Mouse (Mus musculus): ENCODE results near the gene Endou. TPM values are rescaled to one million over a fixed set of nuclear protein-coding genes. Genes with fewer than 3 reads are reported as not detected.

Endou gene
- total RNA-seq, 2 experiments from 2014 or later = 0.30 to 1.2 TPM

DNA sequence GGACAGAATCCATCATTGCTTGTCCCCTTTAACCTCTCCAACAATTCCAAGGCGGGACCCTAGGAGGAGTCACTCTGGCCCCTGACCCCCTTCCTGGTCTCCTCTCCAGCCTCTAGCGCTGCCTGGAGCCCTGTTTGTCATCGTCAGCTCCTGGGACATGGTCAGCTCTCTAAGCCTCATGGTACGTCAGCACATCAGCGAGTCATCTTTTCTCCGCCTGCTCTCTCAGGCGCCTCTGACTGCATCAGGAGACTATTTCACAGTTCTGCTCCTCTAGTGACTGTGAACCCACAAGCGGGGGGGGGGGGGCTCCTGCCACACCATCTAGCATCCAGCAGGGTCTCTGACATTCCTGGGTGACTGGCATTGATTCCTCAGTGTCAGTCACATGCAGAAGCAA, 24.2 kb upstream of the Endou start:
- DNase-seq (ENCODE audit: low spot score in 2 of 2) = no peak

- no peak for DNase-seq (ENCODE audit: low spot score in 2 of 2)
Observed at GRCm38 (mm10) chr15:97754476-97754875, 23.3 kb upstream of the Endou start.

DNA sequence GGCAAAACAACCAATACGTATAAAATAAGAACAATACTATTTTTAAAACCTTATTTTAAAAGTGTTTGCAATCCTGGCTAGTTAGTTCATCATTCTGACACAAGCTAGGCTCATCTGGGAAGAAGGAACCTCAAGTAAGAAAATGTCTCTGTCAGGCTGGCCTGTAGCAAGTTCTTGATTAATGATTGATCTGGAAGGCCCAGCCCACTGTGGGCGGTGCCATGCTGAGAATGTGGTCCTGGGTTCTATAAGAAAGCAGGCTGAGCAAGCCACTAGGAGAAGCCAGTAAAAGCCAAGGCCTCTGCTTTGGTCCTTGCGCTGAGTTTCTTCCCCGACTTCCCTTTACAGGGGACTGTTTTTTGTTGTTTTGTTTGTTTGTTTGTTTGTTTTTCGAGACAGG, 21.4 kb upstream of the Endou start:
- no peak for DNase-seq (ENCODE audit: low spot score in 2 of 2)

GRCm38 (mm10) chr15:97751676-97752075, 20.5 kb upstream of the Endou start:
- DNase-seq (ENCODE audit: low spot score in 2 of 2) = no peak

DNA sequence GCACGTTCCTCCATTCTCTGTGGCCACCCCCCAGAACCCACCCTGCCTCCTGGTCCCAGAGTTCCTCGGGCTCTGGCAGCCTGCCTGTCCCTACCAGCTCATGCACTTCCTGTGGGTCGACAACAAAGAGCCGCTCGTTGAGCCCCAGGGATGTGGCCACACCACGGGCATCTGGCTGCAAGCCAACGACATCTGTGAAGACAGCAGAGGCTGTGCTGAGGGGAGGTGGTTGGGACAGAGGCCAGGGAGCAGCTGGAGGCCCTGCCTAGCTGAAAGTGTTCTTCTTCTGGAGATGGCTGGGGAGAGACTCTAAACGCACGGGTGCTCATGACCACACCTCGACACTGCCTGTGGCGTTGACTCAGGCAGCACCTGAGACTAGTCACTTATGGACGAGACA, 19.6 kb upstream of the Endou start:
- DNase-seq (ENCODE audit: low spot score in 2 of 2) = peak; percentile 59 to 60

- no peak for DNase-seq (ENCODE audit: low spot score in 2 of 2)
Observed at GRCm38 (mm10) chr15:97749841-97750240, 18.7 kb upstream of the Endou start.

DNA sequence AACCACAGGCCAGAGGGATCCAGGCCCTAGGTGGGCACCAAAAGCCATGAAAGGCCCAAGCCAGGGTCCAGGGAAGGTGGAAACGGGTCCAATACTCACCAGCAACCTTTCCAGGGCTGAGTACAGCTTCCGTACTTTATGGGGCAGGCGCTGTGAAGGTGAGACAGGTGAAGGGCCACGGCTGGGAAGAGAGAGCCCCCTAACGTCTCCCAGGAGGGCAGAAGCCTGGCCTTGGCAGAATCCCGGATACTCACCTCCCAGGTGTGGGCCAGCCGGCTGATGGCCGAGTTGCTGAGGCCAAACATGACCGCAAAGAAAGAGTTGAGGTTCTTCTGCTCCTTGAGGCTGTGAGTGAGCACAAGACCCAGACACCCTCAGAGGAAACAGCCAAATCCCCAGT, 18.3 kb upstream of the Endou start:
- DNase-seq (ENCODE audit: low spot score in 2 of 2) = no peak

DNA sequence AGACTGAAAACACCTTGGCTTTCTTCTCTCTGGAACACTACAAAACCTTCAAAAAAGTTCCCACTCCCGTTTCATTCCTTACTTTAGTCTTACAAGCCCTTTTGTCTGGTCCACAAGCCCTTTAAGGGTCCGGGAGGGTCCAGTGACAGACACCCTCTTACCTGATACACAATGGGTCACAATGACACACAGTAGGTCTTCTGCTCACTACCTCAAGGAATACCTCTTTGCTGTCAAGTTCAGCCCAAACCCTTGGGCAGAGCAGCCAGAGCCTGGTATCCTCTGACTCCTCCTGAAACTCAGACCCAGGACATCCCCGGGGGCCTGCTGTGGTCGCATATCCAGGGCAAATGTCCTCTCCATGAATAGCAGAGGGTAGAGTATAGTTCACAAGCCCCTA, 17.8 kb upstream of the Endou start:
- no peak for DNase-seq (ENCODE audit: low spot score in 2 of 2)

DNA sequence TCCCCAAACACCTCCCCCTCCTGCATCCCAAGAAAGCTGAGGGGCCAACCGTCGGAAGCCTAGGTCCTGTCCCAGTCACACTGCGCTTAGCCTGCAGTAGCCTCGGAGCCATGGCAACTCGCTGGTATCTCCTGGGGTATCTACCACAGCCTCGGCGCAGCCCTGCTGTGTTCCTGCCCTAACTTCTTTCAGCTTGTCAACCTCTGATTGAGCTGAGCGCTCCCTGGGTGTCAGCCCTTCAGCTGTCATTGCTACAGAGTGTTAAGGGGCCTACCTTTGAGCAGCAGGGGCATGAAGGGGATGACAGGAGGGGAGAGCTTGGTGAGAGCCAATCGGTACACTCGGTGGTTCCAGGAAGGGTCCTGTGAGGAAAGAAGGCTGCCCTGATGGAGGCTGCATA, 17.2 kb upstream of the Endou start:
- DNase-seq (ENCODE audit: low spot score in 2 of 2) = no peak

DNA sequence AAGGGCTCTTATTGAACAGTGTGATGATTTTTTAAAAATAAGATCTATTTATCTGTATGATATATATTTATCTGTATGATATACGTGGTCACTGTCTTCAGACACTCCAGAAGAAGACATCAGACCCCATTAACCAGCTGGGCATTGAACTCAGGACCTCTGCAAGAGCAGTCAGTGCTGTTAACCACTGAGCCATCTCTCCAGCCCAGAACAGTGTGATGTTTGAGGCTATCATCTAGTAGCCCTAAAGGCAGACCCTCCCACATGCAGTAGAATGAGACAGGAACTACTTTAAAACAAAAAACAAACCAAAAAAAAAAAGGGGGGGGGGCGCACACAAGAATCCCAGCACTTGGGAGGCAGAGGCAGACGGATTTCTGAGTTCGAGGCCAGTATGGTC, 16.3 kb upstream of the Endou start:
- no peak for DNase-seq (ENCODE audit: low spot score in 2 of 2)

GRCm38 (mm10) chr15:97746748-97747147, 15.6 kb upstream of the Endou start:
- no peak for DNase-seq (ENCODE audit: low spot score in 2 of 2)

DNA sequence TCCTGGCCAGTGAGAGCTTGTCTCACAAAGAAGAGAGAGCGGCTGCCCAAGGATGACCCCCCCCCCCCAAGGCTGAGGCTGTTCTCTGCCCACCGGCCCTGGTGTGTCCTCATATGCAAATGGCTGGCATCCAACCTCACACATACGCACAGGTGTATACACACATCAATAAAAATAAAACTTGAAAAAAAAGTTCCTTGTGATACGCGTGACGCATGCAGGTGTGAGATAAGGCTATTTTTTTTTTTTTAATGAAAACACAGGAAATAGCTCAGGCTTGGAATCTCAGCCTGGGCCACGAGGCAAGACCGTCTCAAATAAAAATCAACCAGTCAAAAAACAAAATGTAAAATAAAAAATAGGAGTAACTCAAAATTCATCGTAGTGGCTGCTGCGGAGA, 15.1 kb upstream of the Endou start:
- no peak for DNase-seq (ENCODE audit: low spot score in 2 of 2)

DNA sequence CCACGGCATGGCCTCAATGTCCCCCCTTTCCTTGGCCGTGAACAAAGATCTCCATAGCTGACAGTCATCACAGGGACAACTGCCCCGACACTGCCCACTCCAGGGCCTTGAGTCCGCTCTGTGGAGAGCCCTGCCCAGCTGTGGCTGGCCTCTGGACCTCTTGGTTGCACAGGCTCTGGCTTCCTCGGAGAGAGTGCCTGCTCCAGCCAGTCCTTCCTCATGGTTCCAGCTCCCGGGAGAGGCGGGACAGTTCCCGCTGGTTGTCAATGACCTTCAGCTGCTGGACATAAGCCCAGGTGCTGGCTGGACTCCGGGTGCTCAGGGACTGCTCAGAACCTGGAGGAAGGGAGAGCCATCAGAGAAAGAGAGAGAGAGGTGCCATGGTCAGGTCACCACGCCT, 14.2 kb upstream of the Endou start:
- peak in 1 of 2 experiments; percentile 61 for DNase-seq (ENCODE audit: low spot score in 2 of 2)

GRCm38 (mm10) chr15:97744930-97745329, 13.8 kb upstream of the Endou start:
- no peak for DNase-seq (ENCODE audit: low spot score in 2 of 2)

DNA sequence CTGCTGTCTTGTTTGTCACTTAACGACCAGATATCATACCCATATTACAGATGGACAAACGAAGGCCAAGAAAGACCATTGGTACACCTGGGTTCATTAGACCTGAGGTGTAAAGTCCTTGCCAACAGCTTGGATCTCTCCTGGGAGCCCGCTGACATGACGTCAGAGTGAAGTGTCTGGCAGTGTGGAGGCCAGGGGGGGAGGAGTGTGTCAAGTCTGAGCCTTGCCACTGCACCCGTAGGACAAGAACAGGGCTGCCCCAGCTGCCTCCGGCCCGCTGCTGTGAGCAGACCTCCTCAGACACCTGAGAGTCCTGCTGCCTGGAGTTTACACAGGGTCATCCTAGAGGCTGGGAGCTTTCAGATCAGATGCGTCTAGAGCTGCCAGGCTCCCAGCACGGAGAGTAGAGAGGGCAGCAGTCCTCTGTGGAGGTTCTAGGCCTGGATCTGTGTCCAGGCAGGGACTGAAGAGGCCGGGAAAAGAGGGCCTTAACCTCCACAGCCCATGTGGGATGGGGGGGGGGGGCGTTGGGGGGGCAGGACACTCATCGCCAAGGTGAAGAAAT, 12.9 kb upstream of the Endou start:
- DNase-seq (ENCODE audit: low spot score in 2 of 2) = no peak

- no peak for DNase-seq (ENCODE audit: low spot score in 2 of 2)
Observed at GRCm38 (mm10) chr15:97743210-97743609, 12.1 kb upstream of the Endou start.

DNA sequence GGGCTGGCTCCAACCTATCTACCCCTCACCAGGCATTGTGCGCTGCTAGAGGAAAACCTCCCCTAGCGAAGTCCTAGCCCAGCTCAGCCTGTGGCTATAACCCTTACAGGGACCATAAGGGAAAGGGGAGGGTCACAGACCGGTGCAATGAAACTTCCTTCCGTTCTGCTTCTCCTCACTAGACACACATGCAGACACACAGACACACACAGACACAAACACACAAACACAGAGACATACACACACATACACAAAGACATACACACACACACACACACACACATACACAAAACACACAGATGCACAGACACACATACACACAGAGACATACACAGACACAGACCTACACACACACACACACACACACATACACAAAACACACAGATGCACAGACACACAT, 11.5 kb upstream of the Endou start:
- no peak for DNase-seq (ENCODE audit: low spot score in 2 of 2)

DNA sequence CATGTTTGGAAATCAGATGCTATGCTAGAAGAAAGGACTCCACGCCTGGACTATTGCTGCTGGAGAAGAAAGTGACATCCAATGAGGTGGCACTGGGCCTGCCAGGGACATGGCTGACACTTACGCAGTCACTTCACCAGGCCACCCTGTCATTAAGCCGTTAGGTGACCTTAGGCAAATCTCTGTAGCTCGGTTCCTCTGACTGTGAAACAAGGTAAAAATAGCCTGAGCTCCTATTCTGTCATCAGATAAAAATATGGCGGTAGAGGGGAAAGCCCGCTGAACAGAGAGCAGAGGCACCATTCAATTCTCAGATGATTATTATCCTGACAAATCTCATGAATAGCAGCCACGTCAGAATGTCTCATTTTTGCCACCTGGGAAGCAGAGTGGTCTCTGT, 10.9 kb upstream of the Endou start:
- no peak for DNase-seq (ENCODE audit: low spot score in 2 of 2)

DNA sequence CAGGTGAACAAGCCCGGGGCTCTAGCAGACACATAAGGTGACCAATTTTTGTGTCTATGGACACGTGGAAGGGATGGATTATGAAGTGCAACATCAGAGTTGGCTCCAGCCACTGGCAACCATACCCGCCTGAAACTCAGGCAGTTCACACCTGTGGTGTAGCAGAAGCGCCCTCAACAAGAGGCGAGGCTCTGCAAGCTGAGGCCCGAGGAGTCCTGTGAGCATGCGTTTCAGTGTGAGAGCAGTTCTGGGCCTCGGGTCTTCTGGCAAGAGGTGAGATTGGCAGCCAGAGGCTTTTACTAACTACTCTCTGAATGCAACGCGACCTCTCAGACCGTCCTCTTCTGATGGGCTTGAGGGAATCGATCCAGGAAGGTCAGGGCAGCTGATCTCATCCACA, 10.5 kb upstream of the Endou start:
- DNase-seq (ENCODE audit: low spot score in 2 of 2) = no peak

- no peak for DNase-seq (ENCODE audit: low spot score in 2 of 2)
Observed at GRCm38 (mm10) chr15:97740283-97740732, 9.2 kb upstream of the Endou start.

- DNase-seq (ENCODE audit: low spot score in 2 of 2) = no peak
Observed at GRCm38 (mm10) chr15:97738923-97739322, 7.8 kb upstream of the Endou start.

GRCm38 (mm10) chr15:97731988-97732387, 849 bp upstream of the Endou start:
- DNase-seq (ENCODE audit: low spot score in 2 of 2) = no peak

DNA sequence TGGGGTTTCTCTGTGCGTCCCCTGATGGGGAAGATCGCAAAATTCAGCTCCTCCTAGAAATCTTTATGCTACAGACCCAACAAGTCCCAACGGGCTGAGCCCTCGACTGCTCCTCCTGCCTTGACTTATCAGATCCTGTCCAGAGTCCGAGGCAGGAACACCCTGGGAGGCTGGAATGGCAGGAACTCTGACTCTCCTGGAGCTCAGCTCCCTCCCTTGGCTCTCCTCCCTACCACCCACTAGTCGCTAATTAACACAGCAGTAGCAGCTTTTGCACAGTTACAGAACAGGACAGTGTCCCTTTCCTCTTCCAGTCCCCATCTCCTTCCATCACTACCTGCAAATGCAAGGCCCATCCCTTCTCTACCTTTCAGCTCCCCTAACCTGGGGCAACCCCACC, 774 bp downstream of the Endou start:
- no peak for DNase-seq (ENCODE audit: low spot score in 2 of 2)

DNA sequence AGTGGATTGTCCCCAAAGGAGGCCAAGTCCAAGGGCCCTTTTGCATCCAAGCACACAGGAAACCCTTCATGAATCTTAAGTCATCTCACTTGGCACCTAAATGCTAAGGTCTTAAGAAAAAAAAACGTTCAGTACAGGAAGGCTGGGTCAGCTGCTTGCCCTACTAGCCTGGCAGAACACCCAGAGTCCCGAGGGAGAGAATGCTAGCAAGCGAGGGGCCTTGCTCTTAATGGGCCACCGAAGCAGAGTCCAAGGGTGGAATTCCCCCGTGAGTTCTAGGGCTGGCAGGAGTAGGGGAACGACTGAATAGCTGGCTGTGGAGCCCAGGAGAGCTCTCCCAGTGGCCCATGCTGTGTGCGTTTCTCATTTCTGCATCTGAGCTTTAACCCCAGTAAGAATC, 2.3 kb downstream of the Endou start:
- no peak for DNase-seq (ENCODE audit: low spot score in 2 of 2)
